Mouse (Mus musculus) ES-E14 (cell line): ENCODE results near the gene Ywhab. TPM values are rescaled to one million over a fixed set of nuclear protein-coding genes. Genes with fewer than 3 reads are reported as not detected.

Experiments
- DNase-seq: peaks from one replicate; pipeline ENCODE4 v3.0.0-alpha.2; 2013; ENCODE audit warnings: low read depth, low spot score
- H3K27ac ChIP-seq: 2 replicates; pipeline ENCODE4 v1.5.1; 2012; ENCODE audit warnings: low read depth, mild to moderate bottlenecking, low read length, moderate library complexity, mixed read lengths; ENCODE audit not compliant: poor library complexity, insufficient read depth, severe bottlenecking
- H3K36me3 ChIP-seq: 2 replicates; pipeline ENCODE4 v1.6.1; 2012; ENCODE audit warnings: mild to moderate bottlenecking, low read length, moderate library complexity, mixed read lengths; ENCODE audit not compliant: control insufficient read depth, poor library complexity, insufficient read depth, severe bottlenecking
- H3K4me1 ChIP-seq, 2 experiments: fragments of 150-350 bp in 1 of 2; sonication (generic) in 1 of 2; 2 replicates each; pipeline ENCODE4 v1.6.1; 2012; ENCODE audit warnings: low read length in 2 of 2, mild to moderate bottlenecking in 1 of 2, mixed read lengths in 1 of 2; ENCODE audit not compliant: control insufficient read depth in 2 of 2, insufficient read depth in 2 of 2, poor library complexity in 1 of 2
- H3K4me3 ChIP-seq, 2 experiments: fragments of 150-350 bp in 1 of 2; sonication (generic) in 1 of 2; 2 replicates each; pipeline ENCODE4 v1.5.1; 2012; ENCODE audit warnings: low read length in 2 of 2, low read depth in 1 of 2, mild to moderate bottlenecking in 1 of 2, mixed read lengths in 1 of 2; ENCODE audit not compliant: insufficient read depth in 1 of 2, poor library complexity in 1 of 2, severe bottlenecking in 1 of 2
- H3K9ac ChIP-seq: 2 replicates; pipeline ENCODE4 v1.6.1; 2012; ENCODE audit warnings: low read depth, mild to moderate bottlenecking, low read length, mixed read lengths; ENCODE audit not compliant: poor library complexity, insufficient read depth, severe bottlenecking
- H3K9me3 ChIP-seq: fragments of 150-350 bp; sonication (generic); 2 replicates; pipeline ENCODE4 v1.6.1; 2012; ENCODE audit warnings: low read depth, mild to moderate bottlenecking, low read length; ENCODE audit not compliant: control insufficient read depth, insufficient read depth
- CHD2 ChIP-seq: IDR thresholded peaks from 2 replicates; pipeline ENCODE4 v1.6.1; 2014; ENCODE audit warnings: mild to moderate bottlenecking, low read depth, low read length, inconsistent platforms
- HCFC1 ChIP-seq: IDR thresholded peaks from 2 replicates; pipeline ENCODE4 v1.6.1; 2012; ENCODE audit warnings: low read length, inconsistent platforms, borderline replicate concordance; ENCODE audit not compliant: insufficient read depth
- MAFK ChIP-seq: IDR thresholded peaks from 2 replicates; pipeline ENCODE4 v1.6.1; 2014; ENCODE audit warnings: mild to moderate bottlenecking, low read depth, low read length, inconsistent platforms; ENCODE audit not compliant: insufficient read depth
- ZC3H11A ChIP-seq: IDR thresholded peaks from 2 replicates; pipeline ENCODE4 v1.6.1; 2012; ENCODE audit warnings: low read depth, mild to moderate bottlenecking, inconsistent platforms, low read length, borderline replicate concordance
- ZNF384 ChIP-seq: IDR thresholded peaks from 2 replicates; pipeline ENCODE4 v1.6.1; 2012; ENCODE audit warnings: low read depth, low read length, inconsistent platforms
- in situ Hi-C, 2 experiments: fragments of 600-800 bp; cut with MboI; formaldehyde crosslinking; loops; one replicate each; pipeline ENCODE4 v1.15.1; 2025; ENCODE audit warnings: low sequenced_read_pairs in 2 of 2, inconsistent platforms in 1 of 2; ENCODE audit not compliant: unreplicated experiment in 2 of 2
- total RNA-seq: library from RNA; depleted of rRNA; stranded (reverse); fragments of 300-350 nt; gene quantifications from 2 replicates; pipeline ENCODE4 v1.2.3, GENCODE M21; 2012

The Ywhab gene
- total RNA-seq, 1 experiment, result 65.9 TPM

DNA sequence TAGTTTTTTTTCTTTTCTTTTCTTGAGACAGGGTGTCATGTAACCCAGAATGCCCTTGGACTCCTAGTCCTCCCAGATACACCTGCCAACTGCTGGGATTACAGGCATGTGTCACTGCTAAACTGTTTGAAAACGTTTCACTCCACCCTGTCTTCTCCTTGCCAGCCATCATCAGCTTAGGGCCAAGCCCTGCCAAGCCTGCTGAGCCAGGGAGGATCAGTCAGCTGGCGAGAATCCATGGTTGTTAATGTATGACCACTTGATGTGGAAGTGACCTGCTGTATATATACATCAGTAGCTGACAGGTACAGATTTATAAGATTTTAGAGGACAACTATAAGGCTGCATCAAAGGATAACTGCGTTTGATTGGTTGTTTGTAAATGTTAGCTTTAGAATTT lies 24.4 kb upstream of the Ywhab start:
- no peak overlapping the region for H3K27ac ChIP-seq
- H3K9me3 ChIP-seq, result no peaks in the 10 kb centered on the region
- in situ Hi-C loops, result loop anchor here in 1 of 2 experiments (25.0 kb wide), 1 partner anchor 108 kb away; the partner anchor contains the start of gene Kcnk15
- H3K9ac ChIP-seq, result no peak overlapping the region
- no peak for TF ChIP-seq HCFC1
- no peak for TF ChIP-seq MAFK
- no peak for TF ChIP-seq ZC3H11A
- no peak for TF ChIP-seq ZNF384
- no peak for TF ChIP-seq CHD2
- no peaks in the 10 kb centered on the region for H3K36me3 ChIP-seq
- H3K4me3 ChIP-seq, result no peak overlapping the region
- H3K4me1 ChIP-seq, result no peaks in the 10 kb centered on the region
- DNase-seq, result no peak

DNA sequence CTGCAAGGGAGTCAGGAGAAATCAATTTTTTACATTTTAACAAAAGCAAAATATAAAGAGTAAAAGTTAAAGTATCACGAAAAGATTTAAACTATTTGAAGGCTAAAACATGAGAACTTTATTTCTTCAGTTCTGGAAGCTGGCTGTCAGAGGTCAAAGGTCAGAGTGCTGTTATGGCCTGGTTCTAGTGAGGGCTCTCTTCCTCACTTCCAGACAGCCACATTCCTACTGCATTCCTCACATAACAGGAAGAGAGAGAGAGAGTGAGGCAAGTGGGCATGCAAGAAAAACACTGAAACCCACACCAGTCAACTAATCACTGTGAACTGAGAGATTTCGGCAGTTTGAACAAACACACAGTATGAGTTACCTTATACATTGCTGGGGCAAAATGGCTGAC lies 20.7 kb upstream of the Ywhab start:
- H3K36me3 ChIP-seq, result no peaks in the 10 kb centered on the region
- no peak overlapping the region for H3K27ac ChIP-seq
- TF ChIP-seq CHD2 (no peak), ZNF384 (no peak), MAFK (no peak), HCFC1 (no peak), ZC3H11A (no peak)
- H3K4me3 ChIP-seq, result no peak overlapping the region
- H3K4me1 ChIP-seq, result no peaks in the 10 kb centered on the region
- in situ Hi-C loops, result loop anchor here in 1 of 2 experiments (25.0 kb wide), 1 partner anchor 112 kb away; the partner anchor contains the start of gene Kcnk15
- H3K9ac ChIP-seq, result no peak overlapping the region
- no peak for DNase-seq
- no peaks in the 10 kb centered on the region for H3K9me3 ChIP-seq

DNA sequence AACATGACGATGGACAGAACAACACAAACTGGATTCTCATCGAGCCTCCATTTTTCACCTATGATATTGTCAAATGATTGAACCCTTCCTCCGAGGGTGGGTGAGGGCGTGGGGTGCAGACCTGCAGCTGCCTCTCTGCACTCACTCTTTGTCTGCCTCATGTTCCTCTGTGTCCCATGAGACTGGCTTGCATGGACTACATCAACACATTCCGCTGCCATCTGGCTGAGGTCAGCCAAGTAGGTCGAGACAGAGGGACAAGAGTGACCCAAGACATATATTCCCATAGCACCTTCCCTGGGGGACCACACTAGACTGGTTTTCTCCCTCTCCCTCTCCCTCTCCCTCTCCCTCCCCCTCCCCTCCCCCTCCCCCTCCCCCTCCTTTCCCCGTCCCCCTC lies 18.3 kb upstream of the Ywhab start:
- no peak overlapping the region for H3K9ac ChIP-seq
- DNase-seq, result no peak
- in situ Hi-C loops, result no loop called here
- no peaks in the 10 kb centered on the region for H3K4me1 ChIP-seq
- no peak overlapping the region for H3K4me3 ChIP-seq
- no peak overlapping the region for H3K27ac ChIP-seq
- TF ChIP-seq HCFC1 (no peak), ZNF384 (no peak)
- H3K9me3 ChIP-seq, result no peaks in the 10 kb centered on the region
- H3K36me3 ChIP-seq, result no peaks in the 10 kb centered on the region

DNA sequence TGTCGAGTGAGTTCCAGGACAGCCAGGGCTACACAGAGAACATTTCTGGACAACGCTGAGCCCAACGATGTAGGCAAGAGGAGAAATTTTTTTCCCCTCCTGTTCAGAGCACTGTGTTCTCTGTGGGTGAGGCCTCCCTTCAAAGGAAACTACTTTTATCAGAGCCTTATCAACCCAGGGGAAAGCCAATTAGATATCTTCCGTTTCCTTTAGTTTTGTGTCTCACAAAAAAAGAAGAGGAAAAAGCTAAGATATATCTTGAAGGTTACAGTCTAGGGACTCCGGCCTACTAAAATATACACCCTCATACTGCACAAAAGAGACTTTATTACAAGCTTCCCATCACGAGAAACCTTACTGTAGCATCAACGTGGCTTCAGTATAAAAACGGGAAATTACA lies 7.5 kb upstream of the Ywhab start:
- in situ Hi-C loops, result no loop called here
- H3K9ac ChIP-seq, result no peak overlapping the region
- no peaks in the 10 kb centered on the region for H3K9me3 ChIP-seq
- DNase-seq, result no peak
- H3K27ac ChIP-seq, result no peak overlapping the region
- no peaks in the 10 kb centered on the region for H3K36me3 ChIP-seq
- TF ChIP-seq ZNF384 (no peak), CHD2 (no peak), HCFC1 (no peak), ZC3H11A (no peak), MAFK (no peak)
- H3K4me3 ChIP-seq, result no peak overlapping the region
- H3K4me1 ChIP-seq, result 0 out of 4 replicates have a peak, but pooled peaks cover 0 to 2% of the 10 kb centered on the region in 2 experiments

DNA sequence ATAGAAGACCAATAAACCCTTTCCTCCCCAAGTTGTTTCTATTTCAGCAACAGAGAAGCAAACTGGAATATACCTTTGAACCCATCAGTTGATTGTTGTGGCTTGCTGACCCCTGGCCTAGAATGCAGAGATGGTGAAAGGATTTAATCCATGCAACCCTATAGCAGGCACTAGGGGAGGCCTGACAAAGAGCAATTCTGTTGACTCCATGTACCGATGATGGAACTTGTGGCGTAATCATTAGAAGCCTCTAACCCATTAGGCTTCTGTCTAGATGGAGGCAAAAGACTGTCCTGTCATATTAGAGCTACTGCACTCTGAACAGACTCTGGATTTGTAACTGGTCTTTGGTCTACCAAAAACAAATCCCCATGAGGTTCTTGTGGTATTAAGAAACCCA lies 1.9 kb upstream of the Ywhab start:
- H3K9me3 ChIP-seq, result no peaks in the 10 kb centered on the region
- in situ Hi-C loops, result no loop called here
- peaks cover 7 to 10% of the 10 kb centered on the region in 2 experiments for H3K4me1 ChIP-seq

More for the DNA sequence above, 1.9 kb upstream of the Ywhab start:
- H3K27ac ChIP-seq, result no peak overlapping the region
- H3K9ac ChIP-seq, result no peak overlapping the region
- TF ChIP-seq ZC3H11A (no peak), HCFC1 (no peak), MAFK (no peak), CHD2 (no peak)
- peaks cover 4% of the 10 kb centered on the region; the same call in 1 of the 2 replicates for H3K36me3 ChIP-seq
- H3K4me3 ChIP-seq, result no peak overlapping the region
- no peak for DNase-seq
